Mouse (Mus musculus) adrenal gland (tissue): ENCODE data around the gene Txndc9.

Experiments used
- intact Hi-C: fragments of 180-260 bp; cut with DNase I; formaldehyde crosslinking; loops from one replicate; pipeline ENCODE4 v1.15.1; 2025
- long read RNA-seq, 2 experiments: library from polyadenylated mRNA; unstranded; transcript quantifications; one replicate each; pipeline ENCODE4 v2.0.0; 2020; ENCODE audit warnings: borderline replicate concordance in 1 of 2; ENCODE audit not compliant: insufficient replicate concordance in 1 of 2

The Txndc9 gene
- long read RNA-seq, experiment 1, transcript Txndc9-208 (5 exons, 1,699 nt), result minor isoform, 16 of 114 reads
- long read RNA-seq, experiment 1, transcript Txndc9-207 (5 exons, 1,444 nt), result minor isoform, 9 of 114 reads
- long read RNA-seq, experiment 1, transcript Txndc9-201 (5 exons, 3,381 nt), result major isoform, 80 of 114 reads
- long read RNA-seq, experiment 1, partial matches to known transcripts, result 2 of 114 reads
- long read RNA-seq, experiment 1, other reads (novel, unspliced or antisense), result 2 of 114 reads
- long read RNA-seq, experiment 2, transcript Txndc9-208 (5 exons, 1,699 nt), result minor isoform, 30 of 184 reads
- long read RNA-seq, experiment 2, transcript Txndc9-207 (5 exons, 1,444 nt), result minor isoform, 13 of 184 reads
- long read RNA-seq, experiment 2, transcript Txndc9-201 (5 exons, 3,381 nt), result major isoform, 121 of 184 reads
- long read RNA-seq, experiment 2, transcript Txndc9-206 (4 exons, 2,605 nt), result minor isoform, 5 of 184 reads
- long read RNA-seq, experiment 2, partial matches to known transcripts, result 9 of 184 reads
- long read RNA-seq, experiment 2, other reads (novel, unspliced or antisense), result 2 of 184 reads

DNA sequence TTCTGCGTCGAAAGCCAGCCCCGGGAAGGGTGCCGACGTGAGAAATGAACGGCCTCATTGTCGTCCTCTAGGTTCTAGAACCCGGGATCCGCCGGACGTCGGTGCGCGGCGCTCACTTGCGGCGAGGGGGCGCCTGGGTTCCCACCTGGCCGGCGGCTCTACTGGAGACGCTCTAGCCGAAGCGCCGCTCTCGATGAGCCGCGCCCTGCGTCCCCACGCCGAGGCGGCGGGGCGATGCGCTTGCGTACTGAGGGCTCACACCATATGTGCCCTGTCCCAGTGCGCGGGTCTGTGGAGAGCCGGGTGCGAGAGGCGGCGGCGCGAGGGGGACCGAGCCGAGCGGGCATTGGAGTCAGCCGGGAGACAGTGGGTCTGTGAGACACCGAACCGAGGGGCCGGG lies at the start of gene Txndc9, which contains the start of gene Eif5b:
Gene Txndc9 (minus strand): TSS at position 27 of the 400 bp plus-strand sequence.
Gene Eif5b (plus strand): TSS at position 144 of the 400 bp plus-strand sequence.
- intact Hi-C loops, result loop anchor here (5.0 kb wide), 1 partner anchor 129 kb away; the partner anchor contains the start of gene Rev1

DNA sequence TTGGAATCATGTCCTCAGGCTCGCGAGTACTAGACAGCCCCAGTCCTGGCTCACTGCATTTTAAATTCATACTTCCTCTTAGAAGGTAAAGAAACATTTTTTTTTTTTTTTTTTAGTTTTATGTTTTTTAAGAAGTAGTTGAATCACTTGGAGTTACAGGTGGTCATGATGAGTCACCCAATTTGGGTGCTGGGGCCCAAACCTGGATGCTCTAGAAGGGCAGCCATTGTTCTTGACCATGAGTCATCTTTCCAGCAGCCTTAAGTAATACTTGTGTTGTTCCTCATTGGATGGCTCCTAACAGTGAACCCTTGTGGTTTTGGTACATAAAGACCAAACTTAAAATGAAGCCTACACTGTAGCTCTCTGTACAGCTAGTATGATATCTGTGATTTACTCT lies 41.2 kb upstream of the Txndc9 start:
- intact Hi-C loops, result no loop called here

DNA sequence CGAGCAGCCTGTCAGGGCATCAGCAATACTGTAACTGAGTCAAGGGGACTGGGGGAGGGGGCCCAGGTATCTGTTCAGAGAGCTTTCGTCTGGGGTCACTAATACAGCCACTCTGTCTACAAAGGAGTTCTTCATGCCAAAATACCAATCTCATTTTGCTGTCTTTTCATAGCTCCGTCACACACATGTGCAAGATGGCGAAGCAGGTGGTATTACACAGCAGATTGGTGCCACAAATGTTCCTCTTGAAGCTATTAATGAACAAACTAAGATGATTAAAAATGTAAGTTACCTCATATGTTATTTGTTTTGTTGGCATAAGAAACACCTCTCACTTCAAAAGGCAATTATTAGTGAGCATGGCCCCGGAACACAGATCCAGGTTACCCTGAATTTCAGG lies 39.7 kb upstream of the Txndc9 start:
- intact Hi-C loops, result no loop called here

DNA sequence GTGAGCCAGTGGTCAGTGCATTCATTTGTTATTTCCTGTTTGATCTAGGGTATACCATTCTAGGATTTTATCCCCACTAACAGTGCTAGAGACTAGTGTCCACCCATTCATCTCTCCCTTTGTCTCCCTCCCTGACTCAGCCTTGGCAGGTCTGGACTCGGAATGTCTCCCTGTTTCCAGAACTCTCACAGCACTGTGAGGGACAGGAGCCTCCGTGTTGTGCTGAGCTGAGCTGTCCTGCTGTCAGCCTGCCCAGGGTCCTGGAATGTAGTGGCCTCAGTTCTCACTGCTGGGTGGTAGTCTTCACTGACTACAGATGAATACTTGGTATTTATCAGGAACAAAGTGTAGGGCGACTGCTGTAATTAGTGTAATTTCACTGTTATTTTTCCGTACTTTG lies 37.8 kb upstream of the Txndc9 start:
- intact Hi-C loops, result no loop called here

DNA sequence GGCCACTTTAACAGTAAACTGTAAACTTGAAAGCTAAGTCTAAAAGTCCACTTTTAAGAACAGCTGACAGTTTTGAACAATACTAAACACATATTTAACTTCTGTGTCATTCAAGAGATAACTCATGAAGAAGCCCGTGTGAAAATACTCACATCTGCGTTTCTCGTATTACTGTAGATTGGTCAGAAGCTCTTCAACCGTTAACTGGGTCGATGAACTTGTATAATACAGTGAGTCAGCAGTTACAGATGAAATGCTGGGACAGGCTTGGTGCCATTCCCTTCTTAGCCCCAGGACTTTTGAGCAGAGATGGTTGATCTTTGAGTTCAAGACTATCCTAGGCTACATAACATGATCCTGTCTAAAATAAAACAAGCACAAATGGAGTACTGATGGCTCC lies 33.7 kb upstream of the Txndc9 start:
- intact Hi-C loops, result no loop called here

DNA sequence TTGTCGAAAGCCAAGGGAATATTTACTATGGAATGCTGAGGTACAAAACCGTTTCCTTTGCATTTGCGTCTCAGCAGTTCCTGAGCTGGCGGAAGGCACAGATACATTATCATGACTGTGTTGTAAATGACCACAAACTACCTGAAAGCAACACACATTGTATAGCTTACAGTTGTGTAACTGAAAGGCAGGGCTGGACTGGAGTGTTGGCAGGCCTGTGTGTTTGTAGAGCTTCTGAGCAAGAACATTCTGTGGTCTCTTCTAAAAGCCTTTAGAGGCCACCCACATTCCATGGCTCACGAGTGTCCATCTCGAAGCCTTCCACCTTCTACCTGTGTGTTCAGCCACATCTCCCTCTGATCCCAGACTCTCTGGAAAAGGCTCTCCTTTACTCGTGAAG lies 29.6 kb upstream of the Txndc9 start:
- intact Hi-C loops, result no loop called here

DNA sequence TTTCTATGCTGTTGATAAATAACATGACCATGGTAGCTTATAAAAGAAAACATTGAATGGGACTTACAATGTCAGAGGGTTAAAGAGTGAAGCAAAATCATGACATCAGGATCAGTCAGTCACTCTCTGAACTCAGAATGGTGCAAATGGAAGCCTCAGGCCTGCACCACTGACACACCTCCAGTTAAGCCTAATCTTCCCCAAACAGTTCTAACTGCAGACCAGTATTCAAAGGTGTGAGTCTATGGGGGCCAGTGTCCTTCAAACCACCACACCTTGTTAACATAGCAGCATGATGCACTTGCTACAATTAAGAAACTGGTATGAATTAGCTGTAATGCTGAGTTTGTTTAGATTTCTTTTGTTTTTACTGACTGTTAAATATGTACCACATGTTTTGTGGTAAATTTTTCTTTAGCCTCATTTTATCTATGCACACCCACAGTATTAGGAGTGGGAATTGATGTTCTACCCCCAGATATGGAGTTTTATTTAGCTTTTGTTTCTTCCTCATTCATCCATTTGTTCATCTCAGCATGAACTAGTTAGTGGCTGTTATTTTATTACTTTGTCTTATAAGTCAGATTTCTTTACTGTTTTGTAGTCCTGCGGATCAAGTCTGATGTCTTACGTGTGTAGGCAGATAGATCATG lies 17.0 kb upstream of the Txndc9 start:
- intact Hi-C loops, result no loop called here

DNA sequence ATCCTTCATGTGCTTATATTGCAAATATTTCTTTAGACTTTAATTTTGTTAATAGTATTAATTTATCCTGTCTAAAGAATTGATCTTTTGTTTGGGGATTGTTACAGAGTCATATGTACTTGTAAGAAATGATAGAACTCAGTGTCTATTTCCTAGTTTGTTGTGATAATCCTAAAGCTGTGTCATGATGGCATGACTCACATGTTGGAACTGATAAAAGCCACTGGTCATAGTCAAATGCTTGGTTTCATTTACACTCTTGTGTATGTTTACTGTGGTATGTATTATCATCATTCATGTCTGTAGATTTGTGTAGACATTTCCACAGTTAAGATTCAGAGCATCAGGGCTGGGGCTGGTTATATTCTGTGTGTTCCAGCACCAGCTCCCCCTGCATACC lies 14.8 kb upstream of the Txndc9 start:
- intact Hi-C loops, result no loop called here

DNA sequence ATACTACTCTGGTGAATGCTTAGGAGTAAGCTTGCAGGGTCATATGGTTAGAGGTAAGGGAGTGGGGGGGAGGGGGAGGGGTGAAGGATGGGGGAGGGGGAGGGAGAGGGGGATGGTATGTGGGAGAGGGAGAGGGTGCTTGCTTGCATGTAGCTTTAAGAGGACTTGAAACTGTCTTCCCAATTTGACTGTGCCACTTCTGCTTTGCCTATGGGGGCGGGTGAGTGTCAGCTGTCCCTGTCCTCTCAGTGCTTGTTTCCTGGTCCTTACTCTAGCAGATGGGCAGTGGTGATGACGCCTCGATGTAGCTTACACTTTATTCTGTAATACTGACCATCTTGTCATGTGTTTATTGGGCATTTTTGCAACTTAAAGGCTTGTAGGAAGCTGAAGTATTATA lies 14.4 kb upstream of the Txndc9 start:
- intact Hi-C loops, result no loop called here

DNA sequence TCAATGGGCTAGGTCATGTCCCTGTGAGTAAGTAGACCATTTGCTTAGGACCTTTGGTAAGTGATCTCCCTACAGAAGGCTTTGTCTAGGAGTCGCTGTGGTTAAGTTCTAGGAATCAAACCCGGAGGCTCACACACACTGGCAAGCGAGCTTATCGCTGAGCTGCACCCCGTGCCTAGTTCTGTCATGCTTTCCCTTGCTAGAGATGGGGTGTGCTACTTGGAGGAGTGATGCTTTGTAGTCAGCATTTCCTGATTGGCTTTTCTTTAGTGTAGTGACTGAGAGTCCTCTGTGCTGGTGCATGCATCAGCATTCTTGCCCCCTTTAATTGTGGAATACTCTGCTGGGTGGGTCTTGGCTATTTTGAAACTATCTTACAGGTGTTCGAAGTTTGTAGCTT lies 14.0 kb upstream of the Txndc9 start:
- intact Hi-C loops, result no loop called here

DNA sequence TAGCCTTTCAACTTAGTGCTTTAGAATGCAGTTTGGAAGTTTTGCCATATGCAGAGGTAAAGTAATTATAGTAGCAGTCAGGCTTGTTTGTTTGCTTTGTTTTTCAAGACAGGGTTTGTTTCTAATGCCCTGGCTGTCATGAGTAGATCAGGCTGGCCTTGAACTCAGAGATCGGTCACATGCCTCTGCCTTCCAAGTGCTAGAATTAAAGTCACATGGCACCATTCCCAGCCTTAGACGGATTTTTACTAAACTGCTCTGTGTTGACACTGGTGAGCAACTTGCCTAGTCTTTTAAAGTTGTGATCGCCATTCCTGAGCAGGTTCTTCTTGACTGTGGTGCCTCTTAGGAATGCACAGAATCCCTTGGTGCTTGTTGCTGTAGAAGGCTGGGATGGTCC lies 9.0 kb upstream of the Txndc9 start:
- intact Hi-C loops, result no loop called here

DNA sequence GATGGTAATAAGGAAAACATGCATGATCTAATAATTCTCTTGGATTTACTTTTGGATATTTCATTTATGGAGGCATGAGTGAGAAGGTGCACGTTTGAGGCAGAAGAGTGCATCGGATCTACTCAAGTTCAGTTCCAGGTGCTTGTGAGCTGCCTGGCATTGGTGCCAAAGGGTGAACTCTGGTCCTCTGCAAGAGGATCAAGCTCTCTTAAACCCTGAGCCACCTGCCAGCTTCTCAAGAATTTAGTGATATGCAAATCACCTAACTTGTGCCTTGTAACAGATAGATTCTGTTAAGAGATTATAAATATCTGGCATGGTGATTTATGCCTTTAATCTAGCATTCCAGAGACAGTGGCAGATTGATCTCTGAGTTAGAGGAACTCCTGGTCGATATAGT lies 5.4 kb upstream of the Txndc9 start:
- intact Hi-C loops, result no loop called here

DNA sequence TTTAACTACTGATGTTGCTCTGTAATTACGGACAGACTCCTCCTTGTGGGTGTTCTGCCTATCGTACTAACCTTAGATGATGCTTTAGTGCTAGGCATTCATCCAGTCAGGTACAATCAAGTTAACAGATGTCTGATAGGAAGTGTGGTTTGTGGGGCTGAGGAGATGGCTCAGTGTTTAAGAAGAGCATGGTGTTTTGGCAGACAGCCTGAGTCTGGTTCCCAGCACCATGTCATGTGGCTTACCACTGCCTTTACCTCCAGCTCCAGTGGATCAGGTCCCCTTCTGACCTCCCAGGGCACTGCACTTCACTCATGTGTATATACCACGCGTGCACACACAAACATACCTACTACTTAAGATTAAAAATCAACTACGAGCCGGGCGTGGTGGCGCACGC lies 4.3 kb upstream of the Txndc9 start:
- intact Hi-C loops, result no loop called here

DNA sequence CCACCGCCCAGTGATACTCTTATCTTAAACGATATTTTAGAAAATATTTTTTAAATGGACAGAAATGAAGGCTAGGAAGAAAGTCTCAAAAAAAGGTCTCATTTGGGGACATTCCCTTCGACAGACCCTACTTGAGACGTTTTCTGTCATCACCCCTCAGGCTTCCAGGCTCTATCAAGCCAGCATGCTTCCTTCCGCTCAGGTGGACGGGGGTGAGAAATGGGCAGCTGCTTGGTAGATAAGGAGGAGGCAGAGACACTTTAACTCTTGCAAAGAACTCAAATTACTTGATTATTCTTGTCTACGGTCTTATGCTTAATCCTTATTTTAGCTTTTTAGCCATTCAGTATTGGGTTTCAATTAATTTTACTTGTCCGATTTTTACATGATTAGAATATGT lies 3.2 kb upstream of the Txndc9 start:
- intact Hi-C loops, result no loop called here

DNA sequence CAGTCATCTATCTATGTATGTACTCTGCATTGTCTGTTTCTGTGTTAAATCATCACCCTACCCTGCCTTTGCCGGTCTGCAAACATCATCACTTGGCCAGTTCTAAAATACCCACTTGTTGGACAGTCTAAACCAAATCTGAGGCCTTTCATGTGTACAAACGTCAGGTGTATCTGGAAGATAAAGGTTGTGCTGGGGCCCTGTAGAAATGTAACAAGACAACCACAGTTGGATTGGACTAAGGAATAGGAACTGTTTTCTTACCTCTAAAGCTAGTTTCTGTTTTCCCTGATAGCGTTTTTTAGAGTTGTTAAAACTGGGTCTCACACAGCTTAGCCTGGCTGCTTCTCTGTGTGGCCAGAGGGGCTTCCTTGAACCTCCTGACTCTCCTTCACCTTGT lies 1.9 kb upstream of the Txndc9 start:
- intact Hi-C loops, result loop anchor here (5.0 kb wide), 1 partner anchor 128 kb away; the partner anchor contains the start of gene Rev1

DNA sequence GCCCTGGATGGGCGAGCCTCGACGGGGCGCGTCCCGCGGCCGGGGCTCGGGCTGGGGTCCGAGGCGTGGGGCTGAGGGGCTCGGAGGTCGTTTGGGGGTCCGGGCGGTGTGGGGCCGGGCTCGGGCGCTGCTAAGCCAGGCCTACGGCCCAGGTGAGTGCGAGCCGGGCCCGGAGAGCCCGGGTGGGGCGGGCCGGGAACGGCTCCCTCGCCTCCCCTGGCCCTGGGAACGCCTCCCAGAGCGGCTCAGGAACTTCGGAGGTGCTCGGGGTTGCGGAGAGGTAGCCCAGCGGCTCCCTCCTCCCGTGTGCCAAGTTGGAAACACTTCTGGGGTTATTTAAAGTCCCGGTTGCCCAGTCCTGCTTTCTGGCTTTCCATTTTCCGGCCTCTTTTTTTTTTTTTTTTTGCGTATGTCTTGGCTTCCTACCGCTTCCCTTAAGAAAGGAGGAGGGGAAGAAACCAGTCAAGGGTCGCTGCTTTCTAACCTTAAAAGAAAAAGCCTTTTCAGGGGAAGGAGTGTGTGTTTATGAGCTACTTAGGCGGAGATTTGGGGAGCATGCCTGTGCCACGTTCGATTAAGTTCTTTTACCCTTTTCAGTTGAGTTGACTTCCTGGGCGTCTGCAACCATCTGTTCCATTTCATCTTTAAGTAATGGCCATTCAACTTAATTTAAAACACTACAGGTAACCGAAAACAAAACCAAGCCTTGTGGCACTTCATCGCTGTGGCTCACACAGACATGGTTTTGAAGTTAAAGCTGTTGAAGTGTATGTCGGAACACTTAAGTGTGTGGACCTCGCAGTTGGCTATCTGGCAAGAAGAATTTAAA lies 892 bp upstream of the Txndc9 start:
- intact Hi-C loops, result loop anchor here (5.0 kb wide), 1 partner anchor 129 kb away; the partner anchor contains the start of gene Rev1

DNA sequence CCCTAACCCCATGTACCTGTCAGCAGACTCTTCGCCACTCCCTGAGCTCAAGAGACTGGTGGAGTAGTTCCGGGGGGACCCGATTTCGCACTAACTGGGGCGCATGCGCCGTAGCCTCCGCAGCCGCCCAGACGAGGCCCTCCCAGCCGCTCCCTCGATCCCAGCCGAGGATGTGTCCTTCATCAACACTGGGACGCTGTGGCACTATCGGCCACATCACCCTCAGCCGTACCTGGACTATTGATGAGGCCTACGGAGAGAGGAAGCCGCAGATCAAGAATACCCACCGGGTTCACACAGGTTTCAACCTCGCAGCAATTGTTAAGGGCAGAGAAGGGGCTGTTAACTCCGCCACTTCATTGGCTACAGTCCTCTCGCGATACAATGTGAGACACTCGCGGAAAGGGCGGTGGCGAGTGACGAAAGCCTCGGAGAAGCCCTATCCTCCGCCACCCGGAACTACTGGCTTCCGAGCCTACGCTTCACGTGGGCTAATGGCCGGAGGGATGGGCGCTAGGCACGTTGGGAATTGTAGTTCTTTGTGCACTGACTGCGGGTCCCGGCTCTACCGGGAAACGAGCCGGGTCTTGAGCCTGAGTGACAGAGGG lies 712 bp downstream of the Txndc9 start:
- intact Hi-C loops, result loop anchor here (5.0 kb wide), 1 partner anchor 130 kb away; the partner anchor contains the start of gene Rev1

DNA sequence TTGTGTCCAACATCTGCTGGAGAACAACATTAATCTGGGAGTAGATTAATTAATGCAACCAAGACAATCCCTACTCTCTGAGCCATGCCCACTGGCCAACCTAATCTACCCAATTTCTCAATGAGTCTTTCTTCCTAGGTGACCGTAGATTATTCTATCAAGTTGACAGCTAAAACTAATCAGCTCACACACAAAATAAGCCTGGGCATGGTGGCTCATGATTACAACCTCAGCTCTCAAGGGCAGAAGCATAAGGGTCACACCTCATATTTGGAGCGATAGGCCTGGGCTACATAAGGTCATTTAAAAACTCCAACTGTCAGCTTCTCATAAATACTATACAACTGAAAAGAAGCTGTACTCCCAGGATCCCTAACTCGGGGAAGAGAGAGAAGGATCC lies 1.5 kb downstream of the Txndc9 start:
- intact Hi-C loops, result loop anchor here (5.0 kb wide), 1 partner anchor 131 kb away; the partner anchor contains the start of gene Rev1

DNA sequence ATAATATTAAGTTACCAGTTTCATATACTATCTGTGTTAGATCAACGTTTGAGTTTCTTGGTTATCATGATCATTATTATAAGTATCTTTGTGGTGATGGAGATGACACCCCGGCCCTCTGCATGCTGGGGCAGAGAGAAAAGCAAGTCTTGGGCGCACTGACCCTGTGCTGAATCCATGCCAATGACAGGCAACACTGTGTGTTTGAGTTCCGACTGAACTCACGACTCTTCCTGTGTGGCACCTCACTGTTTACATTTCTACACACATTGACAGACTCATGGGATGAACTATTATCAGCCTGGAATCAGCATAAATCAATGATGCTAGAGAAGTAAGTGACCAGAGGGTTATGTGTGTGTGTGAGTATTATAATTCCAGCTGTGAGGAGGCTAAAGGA lies 9.8 kb downstream of the Txndc9 start:
- intact Hi-C loops, result no loop called here

DNA sequence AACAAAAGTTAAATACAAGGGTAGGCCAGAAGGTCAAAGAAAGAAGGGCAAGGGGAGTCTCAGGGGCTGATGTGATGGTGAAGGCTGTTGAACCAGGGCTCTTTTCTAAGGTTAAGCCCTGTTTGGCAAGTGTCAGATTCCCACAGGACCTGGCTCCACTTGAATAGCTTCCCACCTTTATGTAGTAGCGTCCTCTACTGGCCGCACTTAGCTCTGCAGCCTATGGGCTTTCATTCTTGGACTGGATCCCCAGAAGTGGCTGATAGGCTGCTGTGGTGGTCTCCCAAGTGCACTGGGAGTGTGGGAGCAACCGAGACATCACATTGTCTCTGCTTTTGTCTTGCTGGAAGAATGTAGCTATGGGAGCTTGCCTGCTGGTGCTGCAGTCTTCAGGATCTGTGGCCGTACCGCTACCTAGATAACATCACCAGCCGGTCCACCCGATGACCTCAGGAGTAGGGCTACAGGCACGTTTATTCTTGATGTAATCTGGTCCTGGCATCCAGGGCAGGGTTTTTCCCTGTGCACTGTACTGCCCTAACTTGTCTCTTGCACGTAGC lies 11.8 kb downstream of the Txndc9 start:
- intact Hi-C loops, result loop anchor here (2.0 kb wide), 1 partner anchor 53 kb away; no protein-coding TSS in a partner anchor
